Mouse (Mus musculus) liver, embryonic 13.5 days (tissue): ENCODE results near the gene Rtn4rl2. TPM values are rescaled to one million over a fixed set of nuclear protein-coding genes. Genes with fewer than 3 reads are reported as not detected.
A peak's percentile ranks its signal among the peaks of the same experiment; 100 is the strongest.

ENCODE experiments used
- ATAC-seq: fragments of 200-750 bp; cut with Nextera tagmentation; 2 replicates; pipeline ENCODE4 v1.8.0; 2017; ENCODE audit warnings: low read depth, mild to moderate bottlenecking, moderate number of reproducible peaks, moderate library complexity
- DNase-seq: peaks from one replicate; pipeline ENCODE4 v3.0.0; 2022
- H3K27ac ChIP-seq: fragments of 300-500 bp; sonication (generic); 2 replicates; pipeline ENCODE4 v1.5.1; 2015; ENCODE audit warnings: moderate library complexity, mild to moderate bottlenecking, inconsistent platforms
- H3K27me3 ChIP-seq: fragments of 300-500 bp; sonication (generic); 2 replicates; pipeline ENCODE4 v1.6.1; 2015; ENCODE audit warnings: mild to moderate bottlenecking, inconsistent platforms
- H3K36me3 ChIP-seq: fragments of 300-500 bp; sonication (generic); 2 replicates; pipeline ENCODE4 v1.6.1; 2015; ENCODE audit warnings: mild to moderate bottlenecking, inconsistent platforms
- H3K4me1 ChIP-seq: fragments of 300-500 bp; sonication (generic); replicated peaks from 2 replicates; pipeline ENCODE4 v1.6.1; 2015; ENCODE audit warnings: inconsistent platforms
- H3K4me2 ChIP-seq: fragments of 300-500 bp; sonication (generic); 2 replicates; pipeline ENCODE4 v1.6.1; 2015; ENCODE audit warnings: inconsistent platforms, mild to moderate bottlenecking, moderate library complexity
- H3K4me3 ChIP-seq: fragments of 300-500 bp; sonication (generic); replicated peaks from 2 replicates; pipeline ENCODE4 v1.5.1; 2015; ENCODE audit warnings: mild to moderate bottlenecking, inconsistent platforms
- H3K9ac ChIP-seq: fragments of 300-500 bp; sonication (generic); 2 replicates; pipeline ENCODE4 v1.6.1; 2015; ENCODE audit warnings: mild to moderate bottlenecking, inconsistent platforms
- H3K9me3 ChIP-seq: fragments of 300-500 bp; sonication (generic); replicated peaks from 2 replicates; pipeline ENCODE4 v1.6.1; 2016; ENCODE audit warnings: inconsistent platforms
- WGBS: fragments of 180-500 bp; shearing (Covaris S2); methylation state at CpG from one replicate; pipeline ENCODE4 v1.1.7; 2015; ENCODE audit not compliant: insufficient replicate concordance; 5-methylcytosine and 5-hydroxymethylcytosine counted together
- polyA plus RNA-seq: library from polyadenylated mRNA; unstranded; fragments of >200 nt; fragmentation: Nextera tagmentation; extraction: Ambion mirVana; gene quantifications from 2 replicates; pipeline ENCODE4 v1.2.1, GENCODE M21; 2015

Rtn4rl2 gene
- polyA plus RNA-seq, 1 experiment from 2014 or later, result not detected

DNA sequence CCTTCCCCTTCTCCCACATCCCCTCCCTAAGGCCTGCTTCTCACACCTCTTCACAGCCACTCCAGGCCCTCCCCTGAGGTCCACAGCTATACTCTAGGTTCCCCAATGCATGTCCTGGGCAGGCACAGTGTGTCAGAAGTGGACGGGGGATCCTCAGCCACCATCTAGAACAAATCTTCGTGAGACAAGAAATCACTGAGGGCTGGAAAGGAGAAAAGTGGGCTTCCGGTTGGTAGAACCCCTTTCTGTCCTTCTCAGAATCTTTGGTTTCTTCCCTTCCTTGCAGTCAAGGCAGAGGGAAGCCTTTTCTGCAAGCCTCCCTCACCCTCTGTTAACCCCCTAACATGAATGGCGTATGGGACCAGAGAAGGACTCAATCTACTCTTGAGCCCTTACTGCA lies 2.6 kb downstream of the Rtn4rl2 start:
- WGBS, result 55% methylated on average over 4 of the region's 4 CpGs
- Histone ChIP-seq H3K4me2 (no peak overlapping the region), H3K27me3 (peaks cover 100% of the 10 kb centered on the region), H3K27ac (no peak overlapping the region), H3K4me3 (no peak overlapping the region), H3K36me3 (no peaks in the 10 kb centered on the region), H3K9me3 (no peaks in the 10 kb centered on the region), H3K9ac (no peak overlapping the region), H3K4me1 (peaks cover 35% of the 10 kb centered on the region)
- DNase-seq, result no peak
- no peak for ATAC-seq

DNA sequence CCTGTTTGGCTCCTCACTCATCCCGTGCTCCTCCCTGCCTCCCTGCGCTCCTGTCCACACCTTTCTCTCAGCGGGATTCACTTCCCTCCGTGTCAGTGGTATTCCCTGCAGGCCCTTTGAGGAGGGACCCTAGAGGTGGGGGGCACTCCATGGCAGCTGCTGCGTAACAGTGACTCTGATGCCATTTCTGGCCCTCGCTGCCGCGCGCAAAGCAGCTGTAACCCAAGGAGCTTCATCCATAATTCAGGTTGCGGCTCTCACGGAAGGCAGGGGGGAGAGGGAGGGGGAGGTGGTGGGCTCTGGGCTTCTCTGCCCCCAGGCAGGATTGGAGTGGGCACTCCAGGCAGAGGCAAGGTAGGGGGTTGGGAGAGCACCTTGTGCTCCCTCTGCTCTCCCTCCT lies 3.0 kb downstream of the Rtn4rl2 start:
- Histone ChIP-seq H3K36me3 (no peaks in the 10 kb centered on the region), H3K4me1 (peaks cover 33% of the 10 kb centered on the region), H3K27me3 (peaks cover 99% of the 10 kb centered on the region), H3K27ac (no peak overlapping the region), H3K9me3 (no peaks in the 10 kb centered on the region), H3K4me2 (0 out of 2 replicates have a peak overlapping the region, but pooled peaks have one; percentile 31), H3K4me3 (no peak overlapping the region), H3K9ac (no peak overlapping the region)
- ATAC-seq (no peak), DNase-seq (no peak)
- 10% methylated on average over 11 of the region's 11 CpGs for WGBS

DNA sequence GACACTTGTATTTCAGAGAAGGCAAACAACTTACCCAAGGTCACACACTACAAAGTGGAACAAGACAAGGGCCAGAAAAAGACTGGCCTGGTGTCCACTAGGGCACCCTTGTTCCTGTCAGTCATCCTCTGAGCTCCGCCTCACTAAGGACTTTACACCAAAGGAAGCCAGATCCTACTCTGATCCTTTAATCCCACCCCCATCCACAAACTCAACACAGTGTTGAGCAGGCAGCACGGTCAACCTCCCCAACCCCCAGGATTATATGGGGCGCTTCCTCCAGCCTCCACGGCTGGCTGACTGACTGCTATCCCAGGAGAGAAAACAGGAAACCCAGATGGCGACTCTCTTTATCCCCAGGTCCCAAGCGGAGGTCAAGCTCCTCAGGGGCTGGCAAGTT lies 3.4 kb downstream of the Rtn4rl2 start:
- Histone ChIP-seq H3K27ac (no peak overlapping the region), H3K9ac (no peak overlapping the region), H3K9me3 (no peaks in the 10 kb centered on the region), H3K4me3 (no peak overlapping the region; the same call in 1 of the 2 replicates), H3K36me3 (no peaks in the 10 kb centered on the region), H3K27me3 (peaks cover 99% of the 10 kb centered on the region), H3K4me1 (peaks cover 32% of the 10 kb centered on the region), H3K4me2 (peak overlapping the region; percentile 31; the same call in 1 of the 2 replicates)
- no peak for DNase-seq
- ATAC-seq, result 0 out of 2 replicates have a peak, but pooled peaks have one; percentile 8
- WGBS, result 8% methylated on average over 6 of the region's 6 CpGs

DNA sequence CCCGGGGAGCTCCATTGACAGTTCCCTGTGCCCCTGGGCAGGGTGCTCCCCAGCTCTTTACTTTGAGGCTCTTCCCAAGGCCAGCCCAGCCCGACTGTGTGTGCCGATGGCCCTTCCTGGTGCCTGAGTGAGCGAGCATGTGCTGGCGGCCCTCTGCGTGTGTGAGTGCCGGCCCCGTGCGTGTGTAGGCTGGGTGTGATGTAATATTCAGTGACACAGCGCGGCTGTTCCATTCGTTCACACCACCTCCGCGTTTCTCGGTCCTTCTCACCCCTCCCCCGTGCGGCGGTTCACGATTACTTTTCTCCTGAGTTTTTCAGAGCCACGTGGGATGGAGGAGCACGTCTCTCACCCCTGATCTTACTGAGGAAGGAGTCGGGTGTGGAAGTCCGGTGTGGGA lies 3.9 kb downstream of the Rtn4rl2 start:
- 7% methylated on average over 23 of the region's 23 CpGs for WGBS
- no peak overlapping the region for H3K27ac ChIP-seq
- DNase-seq (no peak), ATAC-seq (no peak)
- H3K9me3 ChIP-seq, result no peaks in the 10 kb centered on the region
- no peaks in the 10 kb centered on the region for H3K36me3 ChIP-seq
- H3K4me1 ChIP-seq, result peaks cover 27% of the 10 kb centered on the region
- H3K9ac ChIP-seq, result no peak overlapping the region
- no peak overlapping the region; the same call in 1 of the 2 replicates for H3K4me3 ChIP-seq
- H3K27me3 ChIP-seq, result peaks cover 99% of the 10 kb centered on the region
- H3K4me2 ChIP-seq, result peak overlapping the region; percentile 31; the same call in 1 of the 2 replicates

DNA sequence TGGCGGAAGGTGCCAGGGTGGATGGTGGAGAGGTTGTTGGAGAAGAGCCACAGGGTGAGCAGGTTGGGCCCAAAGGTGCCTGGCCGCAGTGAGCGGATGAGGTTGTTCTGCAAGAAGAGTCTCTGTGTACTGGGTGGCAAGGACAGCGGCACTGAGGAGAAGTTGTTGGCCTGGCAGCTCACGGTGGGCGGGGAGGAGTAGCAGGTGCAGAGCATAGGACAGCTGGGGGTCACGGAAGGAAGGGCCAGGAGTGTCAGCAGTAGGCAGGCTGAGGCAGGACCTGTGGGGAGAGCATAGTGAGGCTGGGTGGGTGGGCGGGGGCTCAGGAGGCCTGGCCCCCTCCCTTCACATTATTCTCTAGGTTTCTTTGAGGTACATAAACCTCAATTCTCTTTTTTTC lies 5.9 kb downstream of the Rtn4rl2 start:
- no peak overlapping the region for H3K4me2 ChIP-seq
- H3K27me3 ChIP-seq, result peaks cover 99% of the 10 kb centered on the region
- H3K36me3 ChIP-seq, result no peaks in the 10 kb centered on the region
- ATAC-seq (no peak), DNase-seq (no peak)
- WGBS, result 68% methylated on average over 8 of the region's 8 CpGs
- no peaks in the 10 kb centered on the region for H3K9me3 ChIP-seq
- no peak overlapping the region for H3K9ac ChIP-seq
- H3K4me1 ChIP-seq, result peaks cover 11% of the 10 kb centered on the region; the same call in 1 of the 2 replicates
- no peak overlapping the region for H3K27ac ChIP-seq
- H3K4me3 ChIP-seq, result no peak overlapping the region

DNA sequence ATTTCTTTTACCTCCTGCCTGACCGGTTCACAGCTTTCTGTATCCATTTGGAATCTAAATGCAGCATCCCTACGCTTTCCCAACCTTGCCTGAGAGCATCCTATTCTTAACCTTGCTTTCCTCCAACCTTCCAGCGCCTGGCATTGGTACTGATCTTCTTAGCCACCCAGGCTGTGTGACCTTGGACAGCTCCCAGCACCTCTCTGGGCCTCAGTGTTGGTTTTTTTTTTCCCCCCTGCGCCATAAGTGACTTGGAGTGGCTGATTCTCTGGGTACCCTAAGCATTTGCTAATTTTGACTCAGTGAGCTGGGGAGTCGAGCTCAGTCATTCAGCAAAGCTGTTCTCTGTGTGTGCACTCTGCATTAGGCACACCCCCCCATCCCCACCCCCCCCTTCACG lies 10.7 kb downstream of the Rtn4rl2 start:
- Histone ChIP-seq H3K27ac (no peak overlapping the region), H3K9me3 (no peaks in the 10 kb centered on the region), H3K27me3 (peaks cover 99% of the 10 kb centered on the region), H3K36me3 (no peaks in the 10 kb centered on the region), H3K4me3 (no peak overlapping the region), H3K9ac (no peak overlapping the region), H3K4me1 (peaks cover 14% of the 10 kb centered on the region), H3K4me2 (no peak overlapping the region)
- DNase-seq (no peak), ATAC-seq (no peak)
- WGBS, result 36% methylated on average over 6 of the region's 6 CpGs

DNA sequence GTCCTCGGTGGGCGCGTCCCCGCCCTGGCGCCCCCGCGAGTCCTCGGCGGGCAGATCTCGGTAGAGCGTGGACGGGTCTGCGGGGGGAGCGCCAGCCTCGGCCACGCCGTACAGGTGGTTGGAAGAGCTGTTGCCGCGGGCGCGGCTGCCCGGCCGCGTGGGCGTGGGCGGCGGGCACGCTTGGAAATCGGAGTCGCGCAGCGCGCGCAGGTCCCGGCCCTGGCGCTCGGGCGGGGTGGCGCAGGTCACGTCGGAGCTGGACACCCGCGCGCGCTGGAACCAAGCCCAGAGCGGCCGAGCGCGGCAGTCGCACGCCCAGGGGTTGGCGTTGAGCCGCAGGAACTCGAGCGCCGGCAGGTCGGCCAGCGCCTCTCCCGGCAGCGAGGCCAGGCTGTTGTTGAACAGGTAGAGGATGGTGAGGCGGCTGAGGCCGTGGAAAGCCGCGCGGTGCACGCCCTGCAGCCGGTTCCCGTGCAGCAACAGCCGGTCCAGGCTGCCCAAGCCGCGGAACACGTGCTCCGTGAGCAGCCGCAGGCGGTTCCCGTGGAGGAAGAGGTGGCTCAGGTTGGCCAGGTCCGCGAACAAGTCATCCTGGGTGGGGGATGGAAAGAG lies 14.3 kb downstream of the Rtn4rl2 start:
- H3K36me3 ChIP-seq, result no peaks in the 10 kb centered on the region
- no peaks in the 10 kb centered on the region for H3K9me3 ChIP-seq
- peak overlapping the region; percentile 64 for H3K4me2 ChIP-seq
- ATAC-seq (no peak), DNase-seq (no peak)
- peaks cover 100% of the 10 kb centered on the region for H3K27me3 ChIP-seq
- peaks cover 30% of the 10 kb centered on the region for H3K4me1 ChIP-seq
- H3K27ac ChIP-seq, result no peak overlapping the region
- WGBS, result 2% methylated on average over 78 of the region's 78 CpGs
- peak overlapping the region; percentile 48 for H3K4me3 ChIP-seq
- H3K9ac ChIP-seq, result no peak overlapping the region

DNA sequence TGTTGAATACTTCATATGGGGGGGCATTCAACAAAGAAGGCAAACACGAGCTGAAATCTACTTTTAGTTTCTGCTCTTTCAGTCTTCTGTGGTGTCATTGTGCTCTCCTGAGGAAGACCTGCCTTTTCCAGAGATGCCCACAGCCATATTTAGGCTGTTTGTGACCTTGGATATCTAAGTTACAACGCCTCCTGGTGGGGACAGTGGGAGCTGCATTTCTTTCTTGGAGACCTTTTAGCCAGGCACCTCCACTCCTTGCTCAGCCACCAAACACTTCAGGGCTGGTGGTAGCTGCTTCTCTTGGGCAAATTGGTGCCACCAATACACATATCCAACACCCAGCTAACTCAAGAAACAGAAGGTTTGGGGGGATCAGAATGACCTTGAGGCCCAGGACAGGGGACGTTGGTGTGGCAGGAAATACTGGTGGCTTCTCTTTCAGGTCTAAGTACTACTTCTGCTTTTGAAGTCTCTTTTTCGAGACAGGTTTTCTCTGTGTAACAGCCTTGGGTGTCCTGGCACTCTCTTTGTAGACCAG lies 15.8 kb downstream of the Rtn4rl2 start:
- Histone ChIP-seq H3K9ac (no peak overlapping the region), H3K4me3 (no peak overlapping the region), H3K9me3 (no peaks in the 10 kb centered on the region), H3K27ac (no peak overlapping the region), H3K27me3 (peaks cover 100% of the 10 kb centered on the region), H3K4me2 (no peak overlapping the region), H3K36me3 (no peaks in the 10 kb centered on the region), H3K4me1 (peaks cover 45% of the 10 kb centered on the region)
- peak; percentile 39 for DNase-seq
- ATAC-seq, result no peak
- 22% methylated on average over 4 of the region's 4 CpGs for WGBS

DNA sequence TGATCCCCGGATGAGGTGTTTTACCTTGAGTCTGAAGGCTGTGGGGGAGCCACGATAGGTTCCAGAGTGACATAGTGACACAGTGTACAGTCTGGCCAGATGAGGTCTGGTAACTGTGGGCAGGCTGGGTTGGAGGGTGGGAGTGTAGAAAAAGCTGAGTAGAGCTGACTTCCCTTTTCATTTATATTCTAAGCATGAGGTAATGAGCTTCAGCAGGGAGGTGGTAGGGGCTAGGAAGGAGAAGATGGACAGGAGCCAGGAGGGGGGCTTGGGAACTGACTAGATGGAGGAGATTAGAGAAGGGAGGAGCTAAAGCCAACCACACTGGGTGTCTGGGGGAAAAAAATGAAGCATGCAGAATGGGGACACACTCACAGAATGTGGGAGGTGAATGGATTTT lies 17.5 kb downstream of the Rtn4rl2 start:
- no peak overlapping the region for H3K9ac ChIP-seq
- H3K9me3 ChIP-seq, result no peaks in the 10 kb centered on the region
- H3K27ac ChIP-seq, result no peak overlapping the region
- peaks cover 93% of the 10 kb centered on the region for H3K27me3 ChIP-seq
- no peak overlapping the region for H3K4me3 ChIP-seq
- ATAC-seq (no peak), DNase-seq (no peak)
- no peak overlapping the region for H3K4me2 ChIP-seq
- WGBS, result 25% methylated on average over 2 of the region's 2 CpGs
- peaks cover 50% of the 10 kb centered on the region for H3K4me1 ChIP-seq
- H3K36me3 ChIP-seq, result peaks cover 2% of the 10 kb centered on the region

DNA sequence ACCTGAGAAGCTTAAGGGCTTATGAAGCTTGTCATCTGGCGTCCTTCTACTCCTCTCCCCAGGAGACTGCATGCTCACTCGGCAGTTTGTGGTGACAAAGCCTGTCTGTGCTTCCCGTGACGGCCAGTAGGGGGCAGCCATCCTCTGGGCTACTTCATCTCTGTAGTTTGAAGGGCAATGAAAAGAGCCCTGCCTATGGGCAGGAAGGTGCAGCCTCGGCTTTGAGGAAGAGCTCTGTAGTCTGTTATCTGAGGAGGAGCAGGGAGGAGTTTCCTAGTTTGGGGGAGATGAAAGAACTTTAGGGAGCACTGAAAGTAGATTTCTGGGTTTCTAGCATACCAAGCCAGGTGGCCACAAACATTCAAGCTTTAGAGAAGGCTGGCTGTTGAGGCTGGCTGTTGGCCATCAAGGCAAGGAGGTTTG lies 18.0 kb downstream of the Rtn4rl2 start:
- Histone ChIP-seq H3K27me3 (peaks cover 88% of the 10 kb centered on the region), H3K9me3 (no peaks in the 10 kb centered on the region), H3K4me3 (no peak overlapping the region), H3K4me1 (peaks cover 50% of the 10 kb centered on the region), H3K9ac (no peak overlapping the region), H3K36me3 (peaks cover 7% of the 10 kb centered on the region), H3K4me2 (no peak overlapping the region), H3K27ac (no peak overlapping the region)
- ATAC-seq (peak; percentile 44), DNase-seq (peak; percentile 74)
- WGBS, result 4% methylated on average over 5 of the region's 5 CpGs

DNA sequence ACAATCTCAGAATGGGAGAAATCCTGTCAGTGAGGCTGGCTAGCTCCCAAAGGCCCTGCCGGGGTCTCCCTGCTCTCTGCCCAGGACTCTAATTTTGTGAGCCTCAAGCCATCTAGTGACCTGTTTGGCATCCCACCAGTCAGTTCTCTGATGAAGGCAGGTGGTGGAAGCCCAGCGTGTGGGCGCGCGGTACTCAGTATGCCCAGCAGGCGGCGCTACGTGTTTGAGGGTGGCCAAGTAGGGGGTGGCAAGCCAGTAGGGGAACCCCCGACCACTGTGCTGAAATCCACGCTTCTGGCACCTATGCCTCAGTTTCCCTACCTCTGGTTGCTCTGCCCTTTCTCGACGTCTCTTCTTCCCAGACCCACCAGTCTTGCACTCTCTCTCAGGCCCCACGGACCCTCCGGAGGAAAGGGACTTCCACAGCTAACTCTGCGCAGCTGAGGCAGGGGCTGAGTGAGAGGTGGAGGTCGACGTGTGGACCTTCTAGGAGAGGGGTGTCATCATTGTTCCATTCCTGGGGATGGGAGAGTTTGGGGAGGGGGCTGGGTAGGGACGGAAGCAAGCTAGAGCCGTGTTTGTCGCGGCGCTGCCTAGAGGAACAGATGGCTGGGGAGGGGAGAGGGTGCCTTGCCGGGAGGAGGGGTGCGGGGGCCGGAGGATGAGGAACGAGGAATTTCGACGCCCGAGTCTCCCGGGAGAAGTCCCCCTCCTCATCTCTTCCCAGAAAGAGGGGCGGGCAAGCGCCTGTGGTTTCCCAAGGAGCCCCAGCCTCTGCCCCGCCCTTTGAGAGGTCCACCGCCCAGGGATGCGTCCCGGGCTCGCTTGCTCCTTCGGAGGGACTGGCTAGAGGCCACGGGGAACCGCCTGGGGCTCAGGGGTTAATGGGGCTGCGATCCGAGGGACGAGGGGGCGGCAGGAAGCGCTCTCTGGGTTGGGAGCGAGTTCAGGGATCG lies 20.6 kb downstream of the Rtn4rl2 start:
- peak overlapping the region; percentile 45; the same call in 1 of the 2 replicates for H3K9ac ChIP-seq
- H3K4me1 ChIP-seq, result peaks cover 43% of the 10 kb centered on the region
- no peak for ATAC-seq
- H3K4me3 ChIP-seq, result peak overlapping the region; percentile 25
- H3K9me3 ChIP-seq, result no peaks in the 10 kb centered on the region
- peaks cover 33% of the 10 kb centered on the region for H3K36me3 ChIP-seq
- peaks cover 62% of the 10 kb centered on the region for H3K27me3 ChIP-seq
- no peak overlapping the region for H3K27ac ChIP-seq
- peak; percentile 48 for DNase-seq
- WGBS, result 3% methylated on average over 47 of the region's 47 CpGs
- H3K4me2 ChIP-seq, result peak overlapping the region; percentile 53
